Mouse (Mus musculus) CH12.LX (cell line): Measurements from ENCODE around the gene Dlx3. TPM values are rescaled to one million over a fixed set of nuclear protein-coding genes. Genes with fewer than 3 reads are reported as not detected.

Experiments
- DNase-seq: peaks from one replicate; pipeline ENCODE4 v3.0.0-alpha.2; 2013; ENCODE audit errors: extremely low read depth
- H3K27ac ChIP-seq: 2 replicates; pipeline ENCODE4 v1.5.1; 2012; ENCODE audit warnings: low read depth, mild to moderate bottlenecking, control low read depth, moderate library complexity; ENCODE audit not compliant: insufficient read depth
- H3K27me3 ChIP-seq: replicated peaks from 2 replicates; pipeline ENCODE3; 2012; ENCODE audit warnings: inconsistent platforms
- H3K36me3 ChIP-seq, 2 experiments: replicated peaks in 1 of 2; 2 replicates each; pipeline versions ENCODE3 to v1.6.1; 2012; ENCODE audit warnings: inconsistent platforms in 1 of 2, low read length in 1 of 2, mild to moderate bottlenecking in 1 of 2, mixed read lengths in 1 of 2, moderate library complexity in 1 of 2; ENCODE audit not compliant: control insufficient read depth in 1 of 2, insufficient read depth in 1 of 2
- H3K4me1 ChIP-seq, 2 experiments: 2 replicates each; pipeline ENCODE4 v1.6.1; 2012; ENCODE audit warnings: inconsistent platforms in 1 of 2, moderate library complexity in 1 of 2; ENCODE audit not compliant: insufficient read depth in 2 of 2, control insufficient read depth in 1 of 2
- H3K4me2 ChIP-seq: 2 replicates; pipeline ENCODE4 v1.6.1; 2012; ENCODE audit warnings: low read depth, mild to moderate bottlenecking, control low read depth; ENCODE audit not compliant: poor library complexity, insufficient read depth, severe bottlenecking
- H3K4me3 ChIP-seq, 3 experiments: fragments of 150-350 bp in 1 of 3; sonication (generic) in 1 of 3; replicated peaks in 1 of 3; 2 replicates each; pipeline versions ENCODE3 to v1.5.1; 2011 to 2012; ENCODE audit warnings: low read depth in 2 of 3, low read length in 2 of 3, mild to moderate bottlenecking in 2 of 3, moderate library complexity in 2 of 3, control low read depth in 1 of 3, improper control_type of control experiment in 1 of 3, inconsistent platforms in 1 of 3, mixed read lengths in 1 of 3; ENCODE audit not compliant: poor library complexity in 1 of 3
- H3K79me2 ChIP-seq: replicated peaks from 2 replicates; pipeline ENCODE4 v1.6.1; 2012; ENCODE audit warnings: mild to moderate bottlenecking, moderate library complexity; ENCODE audit not compliant: control insufficient read depth, poor library complexity, insufficient read depth, severe bottlenecking; ENCODE audit errors: extremely low read depth
- H3K9ac ChIP-seq: 2 replicates; pipeline ENCODE4 v1.6.1; 2012; ENCODE audit warnings: low read depth, mild to moderate bottlenecking, control low read depth, moderate library complexity; ENCODE audit not compliant: insufficient read depth
- H3K9me3 ChIP-seq: replicated peaks from 2 replicates; pipeline ENCODE3; 2012; ENCODE audit warnings: low read length, inconsistent platforms, mixed read lengths
- BHLHE40 ChIP-seq: IDR thresholded peaks from 2 replicates; pipeline ENCODE4 v1.6.1; 2011; ENCODE audit warnings: mild to moderate bottlenecking, low read depth, low read length, improper control_type of control experiment
- CHD1 ChIP-seq: IDR thresholded peaks from 2 replicates; pipeline ENCODE4 v1.6.1; 2012; ENCODE audit warnings: low read depth, low read length, improper control_type of control experiment, inconsistent platforms
- E2F4 ChIP-seq: IDR thresholded peaks from 2 replicates; pipeline ENCODE4 v1.6.1; 2011; ENCODE audit warnings: low read depth, low read length, improper control_type of control experiment; ENCODE audit not compliant: insufficient replicate concordance
- ELF1 ChIP-seq: IDR thresholded peaks from 2 replicates; pipeline ENCODE4 v1.6.1; 2014; ENCODE audit warnings: low read depth, mild to moderate bottlenecking, inconsistent platforms, low read length, improper control_type of control experiment
- JUND ChIP-seq: conservative IDR thresholded peaks from 2 replicates; pipeline ENCODE4 v1.6.1; 2011; ENCODE audit warnings: low read depth, low read length, improper control_type of control experiment
- SIN3A ChIP-seq: IDR thresholded peaks from 2 replicates; pipeline ENCODE4 v1.6.1; 2012; ENCODE audit warnings: low read length, improper control_type of control experiment, inconsistent platforms
- UBTF ChIP-seq: IDR thresholded peaks from 2 replicates; pipeline ENCODE4 v1.6.1; 2012; ENCODE audit warnings: low read depth, mild to moderate bottlenecking, inconsistent platforms, low read length, improper control_type of control experiment, moderate library complexity
- ZC3H11A ChIP-seq: IDR thresholded peaks from 2 replicates; pipeline ENCODE4 v1.6.1; 2012; ENCODE audit warnings: low read depth, mild to moderate bottlenecking, inconsistent platforms, low read length, improper control_type of control experiment
- dilution Hi-C: fragments of 300-500 bp; cut with MboI; formaldehyde crosslinking; loops from 2 replicates; pipeline ENCODE4 v1.14.3; 2020; ENCODE audit warnings: low sequenced_read_pairs; ENCODE audit not compliant: extremely low pct_unique_long_range_greater_than_20kb, extremely low pct_ligation_motif_present
- in situ Hi-C: fragments of 300-500 bp; cut with MboI; formaldehyde crosslinking; loops from 3 replicates; pipeline ENCODE4 v1.14.3; 2019; ENCODE audit warnings: low sequenced_read_pairs, low pct_ligation_motif_present, low pct_unique_long_range_greater_than_20kb, mixed read lengths
- polyA plus RNA-seq: library from polyadenylated mRNA; unstranded; fragments of >175 nt; gene quantifications from 2 replicates; pipeline ENCODE4 v1.2.1, GENCODE M21; 2012; ENCODE audit warnings: low read depth; ENCODE audit not compliant: insufficient read length
- total RNA-seq, 2 experiments: library from RNA; depleted of rRNA; stranded (reverse); fragments of 300-350 nt in 1 of 2; fragments of >200 nt in 1 of 2; gene quantifications; 2 replicates each; pipeline ENCODE4 v1.2.3; 2012 to 2014

Gene Dlx3
- total and polyA plus RNA-seq, 3 experiments, result 0.08 to 0.55 (median 0.17) TPM

GRCm38 (mm10) chr11:95149462-95150268, 29.7 kb downstream of the Dlx3 start:
- in situ Hi-C loops, result no loop called here
- DNase-seq, result no peak
- Histone ChIP-seq H3K4me1 (peaks cover 8 to 27% of the 10 kb centered on the region in 2 experiments), H3K9me3 (peaks cover 4% of the 10 kb centered on the region), H3K27me3 (peaks cover 91% of the 10 kb centered on the region), H3K9ac (no peak overlapping the region), H3K4me3 (no peak overlapping the region), H3K36me3 (no peaks in the 10 kb centered on the region), H3K79me2 (no peaks in the 10 kb centered on the region), H3K4me2 (no peak overlapping the region), H3K27ac (no peak overlapping the region)
- TF ChIP-seq CHD1, result no peak
- dilution Hi-C loops, result loop anchor here (25.0 kb wide), 1 partner anchor 88 kb away; no protein-coding TSS in a partner anchor

GRCm38 (mm10) chr11:95150269-95151049, 30.5 kb downstream of the Dlx3 start:
- dilution Hi-C loops (no loop called here), in situ Hi-C loops (no loop called here)
- H3K36me3 ChIP-seq, result no peaks in the 10 kb centered on the region
- peaks cover 8 to 19% of the 10 kb centered on the region in 2 experiments for H3K4me1 ChIP-seq
- peaks cover 4% of the 10 kb centered on the region for H3K9me3 ChIP-seq
- H3K9ac ChIP-seq, result no peak overlapping the region
- TF ChIP-seq UBTF (no peak), ELF1 (no peak)
- H3K27me3 ChIP-seq, result peaks cover 90% of the 10 kb centered on the region
- no peak overlapping the region for H3K27ac ChIP-seq
- H3K4me2 ChIP-seq, result no peak overlapping the region
- no peaks in the 10 kb centered on the region for H3K79me2 ChIP-seq
- H3K4me3 ChIP-seq, result no peak overlapping the region
- DNase-seq, result no peak

DNA sequence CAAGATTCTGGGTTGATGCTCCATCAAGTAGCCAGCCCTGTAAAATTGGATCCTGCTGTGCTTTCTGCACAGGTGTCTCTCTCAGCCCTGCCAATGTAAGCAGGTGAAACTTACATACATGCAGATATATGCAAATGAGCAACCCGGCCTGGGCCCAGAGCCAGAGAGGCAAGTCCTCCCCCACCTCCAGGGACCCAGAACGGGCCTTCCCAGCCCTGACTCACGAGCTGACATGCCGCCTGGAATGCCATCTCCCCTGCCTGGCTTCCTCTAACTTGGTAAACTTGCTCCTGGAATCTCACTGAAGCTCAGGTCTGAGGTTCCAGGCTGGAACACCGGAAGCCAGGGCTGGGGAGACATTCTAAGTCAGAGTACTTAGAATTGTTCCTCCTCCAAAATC, 33.2 kb downstream of the Dlx3 start:
- H3K79me2 ChIP-seq, result no peaks in the 10 kb centered on the region
- H3K27ac ChIP-seq, result no peak overlapping the region
- DNase-seq, result no peak
- no peaks in the 10 kb centered on the region for H3K36me3 ChIP-seq
- H3K9ac ChIP-seq, result no peak overlapping the region
- dilution Hi-C loops (no loop called here), in situ Hi-C loops (no loop called here)
- H3K27me3 ChIP-seq, result peaks cover 82% of the 10 kb centered on the region
- H3K4me1 ChIP-seq, result peaks cover 15 to 22% of the 10 kb centered on the region in 2 experiments
- TF ChIP-seq JUND, result no peak
- no peak for TF ChIP-seq E2F4
- TF ChIP-seq BHLHE40, result peak; percentile 32; the same call in 1 of the 2 replicates
- TF ChIP-seq ZC3H11A, result no peak
- no peak for TF ChIP-seq SIN3A
- no peak overlapping the region for H3K4me2 ChIP-seq
- no peak overlapping the region for H3K4me3 ChIP-seq
- H3K9me3 ChIP-seq, result peaks cover 4% of the 10 kb centered on the region
